Mouse (Mus musculus) stomach, postnatal 0 days (tissue): ENCODE measurements around the gene Myo10. TPM values are rescaled to one million over a fixed set of nuclear protein-coding genes. Genes with fewer than 3 reads are reported as not detected.

ENCODE experiments used
- ATAC-seq: fragments of 200-750 bp; cut with Nextera tagmentation; 2 replicates; pipeline ENCODE4 v1.8.0; 2017; ENCODE audit not compliant: low FRiP score, low TSS enrichment
- DNase-seq: peaks from one replicate; pipeline ENCODE4 v3.0.0-alpha.2; 2016; ENCODE audit warnings: low spot score
- H3K27ac ChIP-seq: fragments of 300-500 bp; sonication (generic); replicated peaks from 2 replicates; pipeline ENCODE4 v1.5.1; 2014; ENCODE audit warnings: mild to moderate bottlenecking, control low read depth
- H3K27me3 ChIP-seq: fragments of 300-500 bp; sonication (generic); 2 replicates; pipeline ENCODE4 v1.6.1; 2014; ENCODE audit warnings: low read length; ENCODE audit not compliant: control insufficient read depth, insufficient read depth
- H3K36me3 ChIP-seq: fragments of 300-500 bp; sonication (generic); 2 replicates; pipeline ENCODE4 v1.6.1; 2014; ENCODE audit warnings: low read length, mixed read lengths; ENCODE audit not compliant: control insufficient read depth, insufficient read depth
- H3K4me1 ChIP-seq: fragments of 300-500 bp; sonication (generic); replicated peaks from 2 replicates; pipeline ENCODE4 v1.6.1; 2014; ENCODE audit warnings: antibody characterized with exemption; ENCODE audit not compliant: control insufficient read depth, insufficient read depth
- H3K4me2 ChIP-seq: fragments of 300-500 bp; sonication (generic); replicated peaks from 2 replicates; pipeline ENCODE4 v1.6.1; 2014; ENCODE audit warnings: low read depth, mild to moderate bottlenecking, control low read depth, moderate library complexity
- H3K4me3 ChIP-seq: fragments of 300-500 bp; sonication (generic); 2 replicates; pipeline ENCODE4 v1.5.1; 2014; ENCODE audit warnings: low read depth, low read length, control low read depth
- H3K9ac ChIP-seq: fragments of 300-500 bp; sonication (generic); 2 replicates; pipeline ENCODE4 v1.6.1; 2014; ENCODE audit warnings: mild to moderate bottlenecking, low read length, control low read depth, mixed read lengths
- H3K9me3 ChIP-seq: fragments of 300-500 bp; sonication (generic); 2 replicates; pipeline ENCODE4 v1.6.1; 2016; ENCODE audit warnings: low read length; ENCODE audit not compliant: control insufficient read depth
- CTCF ChIP-seq: IDR thresholded peaks from 2 replicates; pipeline ENCODE4 v1.5.1; 2016; ENCODE audit warnings: antibody characterized with exemption, low read depth, mild to moderate bottlenecking, moderate library complexity
- EP300 ChIP-seq: optimal IDR thresholded peaks from 2 replicates; pipeline ENCODE3; 2016; ENCODE audit warnings: antibody characterized with exemption
- WGBS: fragments of 180-500 bp; shearing (Covaris S2); extraction: QIAGEN DNeasy Blood & Tissue Kit; methylation state at CpG from one replicate; pipeline ENCODE4 v1.1.7; 2014; 5-methylcytosine and 5-hydroxymethylcytosine counted together
- polyA plus RNA-seq: library from polyadenylated mRNA; unstranded; fragments of >200 nt; fragmentation: Nextera tagmentation; extraction: Ambion mirVana; gene quantifications from 2 replicates; pipeline ENCODE4 v1.2.1, GENCODE M21; 2015

Gene Myo10
- polyA plus RNA-seq, 1 experiment from 2014 or later = 15.8 TPM

DNA sequence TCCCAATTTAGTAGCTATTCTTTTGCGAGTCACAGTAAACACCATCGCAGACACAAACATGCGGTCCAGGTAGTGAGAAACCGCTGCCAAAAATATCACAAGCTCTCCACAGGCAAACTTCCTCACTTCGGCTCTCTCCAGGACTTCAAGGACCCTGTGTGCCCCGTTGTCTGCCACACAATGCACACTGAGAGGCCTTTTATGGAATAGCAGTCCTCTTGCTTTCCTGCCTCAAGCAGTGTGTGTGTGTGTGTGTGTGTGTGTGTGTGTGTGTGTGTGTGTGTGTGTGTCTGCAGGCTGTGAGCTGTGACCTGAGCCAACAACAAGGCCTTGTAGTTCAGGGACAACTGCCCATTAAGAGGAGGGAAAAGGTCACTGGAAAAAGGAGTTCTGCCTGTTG lies 41.6 kb upstream of the Myo10 start:
- H3K36me3 ChIP-seq = no peaks in the 10 kb centered on the region

DNA sequence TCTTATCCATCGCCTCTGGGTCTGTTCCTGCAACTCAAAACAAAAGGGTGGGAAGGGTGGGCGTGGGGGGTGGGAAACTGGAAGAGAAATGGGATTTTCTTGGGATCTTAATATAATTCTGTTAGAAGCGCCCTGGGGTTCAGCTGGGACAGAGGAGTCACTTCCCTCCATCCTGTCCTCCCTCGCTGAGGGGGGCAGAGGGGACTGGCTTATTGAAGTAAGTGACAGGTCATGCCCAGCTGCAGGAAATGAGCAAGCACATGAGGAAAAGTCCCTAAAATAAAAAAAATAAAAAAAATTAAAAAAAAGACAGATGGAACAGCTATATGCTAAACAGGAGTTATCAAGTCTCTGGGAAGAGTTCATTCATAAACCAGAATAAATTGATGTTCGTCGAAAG lies 40.3 kb upstream of the Myo10 start:
- Histone ChIP-seq H3K9me3 (no peaks in the 10 kb centered on the region), H3K4me2 (no peak overlapping the region), H3K36me3 (no peaks in the 10 kb centered on the region), H3K9ac (no peak overlapping the region), H3K4me1 (no peaks in the 10 kb centered on the region), H3K4me3 (no peak overlapping the region), H3K27ac (no peak overlapping the region), H3K27me3 (no peaks in the 10 kb centered on the region)
- WGBS = 79% methylated on average over 6 of the region's 6 CpGs
- no peak for TF ChIP-seq CTCF
- no peak for TF ChIP-seq EP300
- DNase-seq (no peak), ATAC-seq (no peak)

More for the DNA sequence above, 41.6 kb upstream of the Myo10 start:
- H3K4me2 ChIP-seq = no peak overlapping the region
- no peak overlapping the region for H3K9ac ChIP-seq
- H3K27me3 ChIP-seq = no peaks in the 10 kb centered on the region
- DNase-seq = no peak
- ATAC-seq = no peak
- TF ChIP-seq EP300 = no peak
- TF ChIP-seq CTCF = no peak
- H3K4me3 ChIP-seq = no peak overlapping the region
- WGBS = 58% methylated on average over 6 of the region's 6 CpGs
- H3K4me1 ChIP-seq = no peaks in the 10 kb centered on the region
- H3K9me3 ChIP-seq = no peaks in the 10 kb centered on the region
- no peak overlapping the region for H3K27ac ChIP-seq

DNA sequence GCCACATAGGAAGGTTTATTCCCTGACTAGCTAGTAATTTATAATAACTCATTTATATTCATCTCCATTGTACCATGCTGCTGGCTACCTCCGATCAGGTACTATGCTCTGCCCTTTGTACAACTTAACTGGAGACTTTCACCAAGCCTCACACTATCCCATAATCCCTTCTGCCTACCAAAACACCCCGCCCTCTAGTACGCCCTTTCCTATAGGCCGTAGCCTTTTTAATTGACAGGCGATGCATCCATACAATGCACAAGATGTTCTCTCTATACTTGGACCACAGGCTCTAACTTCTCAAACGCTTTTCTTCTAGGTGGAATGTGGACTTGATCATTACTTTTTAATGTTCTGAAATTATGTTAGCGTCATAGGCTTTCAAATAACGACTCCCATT lies 39.0 kb upstream of the Myo10 start:
- TF ChIP-seq CTCF (no peak), EP300 (no peak)
- no peaks in the 10 kb centered on the region for H3K36me3 ChIP-seq
- H3K27ac ChIP-seq = no peak overlapping the region
- H3K27me3 ChIP-seq = no peaks in the 10 kb centered on the region
- no peak overlapping the region for H3K4me2 ChIP-seq
- no peak overlapping the region for H3K9ac ChIP-seq
- H3K4me3 ChIP-seq = no peak overlapping the region
- H3K4me1 ChIP-seq = no peaks in the 10 kb centered on the region
- DNase-seq (no peak), ATAC-seq (no peak)
- H3K9me3 ChIP-seq = no peaks in the 10 kb centered on the region
- WGBS = 92% methylated on average over 8 of the region's 8 CpGs

DNA sequence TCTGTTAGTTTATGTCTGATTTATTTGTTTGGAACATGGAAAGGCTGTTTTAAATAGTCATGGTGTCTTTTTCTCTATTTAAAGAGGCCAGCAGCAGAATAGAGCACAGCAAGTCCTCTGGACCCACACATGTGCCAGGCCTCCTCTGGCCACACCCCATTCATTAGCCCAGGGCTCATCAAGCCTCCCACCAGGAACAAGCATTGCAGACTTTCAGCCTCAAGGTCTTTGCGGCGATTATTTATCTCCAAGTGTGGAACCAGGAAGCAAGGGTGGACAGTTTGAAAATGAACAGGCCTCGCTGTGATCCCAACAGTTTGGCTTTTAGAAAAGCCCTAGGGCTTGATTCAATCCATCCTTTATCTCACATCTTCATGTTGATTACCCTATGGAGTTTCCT lies 35.5 kb upstream of the Myo10 start:
- no peaks in the 10 kb centered on the region for H3K27me3 ChIP-seq
- no peaks in the 10 kb centered on the region for H3K9me3 ChIP-seq
- no peak overlapping the region for H3K9ac ChIP-seq
- DNase-seq (no peak), ATAC-seq (no peak)
- no peak overlapping the region for H3K4me2 ChIP-seq
- H3K36me3 ChIP-seq = no peaks in the 10 kb centered on the region
- 34% methylated on average over 3 of the region's 3 CpGs for WGBS
- no peak overlapping the region for H3K27ac ChIP-seq
- TF ChIP-seq EP300 (no peak), CTCF (no peak)
- no peak overlapping the region for H3K4me3 ChIP-seq
- H3K4me1 ChIP-seq = no peaks in the 10 kb centered on the region

DNA sequence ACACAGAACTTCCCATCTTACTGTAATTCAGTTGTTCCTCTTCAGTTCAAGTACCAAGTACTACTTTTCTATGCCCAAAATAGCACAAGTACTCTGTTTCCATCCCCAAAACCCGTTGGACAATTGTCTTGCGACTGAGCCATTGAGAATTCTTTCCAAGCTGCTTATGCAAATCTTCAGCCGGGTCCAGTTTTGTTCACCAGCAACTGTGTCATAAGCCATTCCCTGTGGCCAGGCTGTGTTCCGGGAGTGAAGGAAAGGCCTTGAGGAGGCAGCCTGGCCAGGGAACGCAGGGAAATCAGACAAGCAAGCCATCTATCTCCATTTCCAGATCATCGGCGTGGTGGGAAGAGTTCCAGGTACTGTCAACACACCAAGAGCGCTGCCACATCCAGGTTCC lies 34.4 kb upstream of the Myo10 start:
- TF ChIP-seq CTCF = no peak
- no peak for TF ChIP-seq EP300

DNA sequence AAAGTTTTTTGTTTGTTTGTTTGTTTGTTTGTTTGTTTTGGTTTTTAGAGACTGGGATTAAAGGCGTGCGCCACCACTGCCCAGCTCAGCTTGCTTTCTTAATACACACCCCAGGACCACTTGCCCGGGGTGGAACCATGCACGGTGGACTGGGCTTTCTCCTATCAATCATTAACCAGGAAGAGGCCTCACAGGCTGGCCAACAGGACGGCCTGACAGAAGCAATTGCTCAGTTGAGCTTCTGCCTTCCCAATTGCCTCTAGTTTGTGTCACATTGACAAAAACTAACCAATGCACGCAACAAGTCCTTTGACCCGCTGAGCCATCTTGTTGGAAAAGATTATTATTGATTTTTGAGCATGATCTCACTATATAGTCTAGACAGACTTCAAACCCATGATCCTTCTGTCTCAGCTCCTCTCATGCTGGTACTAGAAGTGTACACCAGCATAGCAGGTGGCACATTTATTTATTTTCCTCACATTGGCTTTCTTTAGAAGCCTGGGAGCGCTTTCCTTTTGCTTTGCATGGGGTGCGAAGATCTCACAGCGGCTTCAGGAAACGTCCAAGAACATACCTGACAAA lies 32.9 kb upstream of the Myo10 start:
- peak; percentile 57 for DNase-seq

More for the DNA sequence above, 34.4 kb upstream of the Myo10 start:
- Histone ChIP-seq H3K4me1 (no peaks in the 10 kb centered on the region), H3K9ac (no peak overlapping the region), H3K9me3 (no peaks in the 10 kb centered on the region), H3K4me3 (no peak overlapping the region), H3K27me3 (no peaks in the 10 kb centered on the region), H3K36me3 (no peaks in the 10 kb centered on the region), H3K27ac (no peak overlapping the region), H3K4me2 (no peak overlapping the region)
- DNase-seq = no peak
- ATAC-seq = no peak
- WGBS = 70% methylated on average over 8 of the region's 8 CpGs

More for the DNA sequence above, 32.9 kb upstream of the Myo10 start:
- ATAC-seq = peak; percentile 87
- Histone ChIP-seq H3K4me2 (no peak overlapping the region), H3K9ac (no peak overlapping the region), H3K4me1 (no peaks in the 10 kb centered on the region), H3K27ac (no peak overlapping the region), H3K4me3 (no peak overlapping the region), H3K27me3 (no peaks in the 10 kb centered on the region), H3K36me3 (no peaks in the 10 kb centered on the region), H3K9me3 (no peaks in the 10 kb centered on the region)
- 70% methylated on average over 11 of the region's 11 CpGs for WGBS
- TF ChIP-seq CTCF = no peak
- TF ChIP-seq EP300 = no peak
